Mouse (Mus musculus): ENCODE data around the gene Gins1.

The Gins1 gene

DNA sequence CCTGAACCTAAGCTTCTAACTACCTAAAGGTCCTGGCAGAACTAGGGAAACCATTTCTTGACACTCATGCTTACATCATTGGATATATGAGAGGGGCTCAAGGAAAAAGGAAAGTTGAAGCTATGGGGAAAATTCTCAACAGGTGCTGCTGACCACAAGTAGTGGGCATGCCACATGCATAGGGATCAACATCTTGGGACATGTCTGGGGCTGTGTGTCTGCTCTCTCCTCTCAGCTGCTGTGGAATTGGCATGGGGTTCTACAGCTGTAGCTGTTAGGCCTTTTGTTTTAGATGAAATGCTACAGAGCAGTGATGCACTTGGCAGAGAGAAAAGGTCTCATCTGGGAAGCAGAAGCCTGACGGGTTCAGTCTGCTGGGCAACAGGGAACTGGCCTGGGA is 50.7 kb downstream of the Gins1 start:
- no peak for DNase-seq (ENCODE audit: low read depth, low spot score)

DNA sequence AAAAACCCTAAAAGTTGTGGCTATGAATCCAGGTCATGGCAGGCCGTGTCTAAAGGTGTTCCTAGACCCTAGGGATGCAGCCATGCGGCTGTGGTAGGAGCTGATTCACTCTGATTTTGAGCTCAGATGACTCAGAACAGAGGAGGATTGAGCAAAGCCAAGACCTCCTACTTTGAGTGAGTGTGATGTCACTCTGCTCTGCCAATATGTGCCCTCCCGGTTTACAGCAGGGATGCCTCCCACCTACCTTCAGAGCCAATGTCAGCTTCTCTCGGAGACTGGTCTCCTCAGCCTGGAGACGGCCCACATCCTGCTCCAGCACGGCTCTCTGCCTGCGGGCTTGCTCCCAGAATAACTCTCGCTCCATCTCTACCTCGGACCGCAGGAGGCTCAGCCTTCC is 54.3 kb downstream of the Gins1 start:
- no peak for DNase-seq (ENCODE audit: low read depth, low spot score)

DNA sequence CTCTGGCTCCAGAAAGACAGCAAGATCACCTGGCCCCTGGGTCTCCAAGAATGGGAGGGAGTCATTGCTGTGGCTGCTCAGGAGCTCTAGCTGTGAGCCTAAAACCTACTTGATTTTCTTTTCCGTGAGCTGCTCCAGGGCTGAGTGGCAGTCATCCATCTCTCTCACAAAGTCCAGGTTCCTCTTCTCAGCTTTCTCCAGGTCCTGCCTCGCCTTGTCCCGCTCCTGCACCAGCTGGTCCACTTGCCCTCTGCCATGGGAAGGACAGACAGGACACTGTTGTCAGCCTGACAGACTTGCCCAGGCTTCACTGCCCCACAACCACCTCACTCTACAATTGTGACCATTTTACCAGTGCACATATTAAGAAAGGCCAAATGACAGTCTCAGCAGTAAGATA is 58.0 kb downstream of the Gins1 start:
- no peak for DNase-seq (ENCODE audit: low read depth, low spot score)

DNA sequence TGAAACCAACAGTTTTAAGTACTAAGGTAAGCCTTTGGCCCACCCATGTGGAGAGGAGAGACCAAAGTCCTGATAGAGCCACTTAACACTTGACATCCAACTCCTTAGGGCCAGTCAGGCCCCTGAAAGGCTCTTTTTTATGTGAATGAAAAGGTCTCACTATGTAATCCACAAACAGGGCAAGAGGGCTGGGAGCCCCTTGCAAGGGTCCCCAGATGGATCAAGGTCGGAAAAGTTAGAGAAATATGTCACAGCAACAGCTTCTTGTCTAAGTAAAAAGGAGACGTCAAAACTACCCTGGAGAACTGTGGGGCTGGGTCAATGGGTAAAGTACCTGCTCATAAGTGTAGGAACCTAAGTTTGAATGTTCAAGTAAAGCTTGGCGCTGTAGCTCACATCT is 59.4 kb downstream of the Gins1 start:
- no peak for DNase-seq (ENCODE audit: low read depth, low spot score)

DNA sequence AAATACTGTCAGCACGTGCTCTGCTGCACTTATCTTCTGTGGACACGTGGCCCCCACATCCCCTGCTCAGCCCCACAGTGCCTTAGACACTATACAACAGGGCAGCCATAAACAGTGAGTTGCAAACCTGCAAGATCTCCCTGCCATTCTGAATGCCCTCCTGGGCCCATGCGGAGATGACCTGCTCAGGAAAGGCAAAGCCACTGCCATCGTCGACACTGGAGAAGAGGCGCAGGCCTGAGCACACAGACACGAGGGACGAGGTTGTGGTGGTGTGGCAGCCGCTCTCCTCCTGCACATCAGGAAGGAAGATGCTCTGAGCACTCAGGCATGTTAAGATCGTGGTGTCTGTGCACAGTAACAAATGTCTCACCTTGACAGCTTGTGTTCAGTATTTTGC is 60.8 kb downstream of the Gins1 start:
- DNase-seq (ENCODE audit: low read depth, low spot score): no peak

DNA sequence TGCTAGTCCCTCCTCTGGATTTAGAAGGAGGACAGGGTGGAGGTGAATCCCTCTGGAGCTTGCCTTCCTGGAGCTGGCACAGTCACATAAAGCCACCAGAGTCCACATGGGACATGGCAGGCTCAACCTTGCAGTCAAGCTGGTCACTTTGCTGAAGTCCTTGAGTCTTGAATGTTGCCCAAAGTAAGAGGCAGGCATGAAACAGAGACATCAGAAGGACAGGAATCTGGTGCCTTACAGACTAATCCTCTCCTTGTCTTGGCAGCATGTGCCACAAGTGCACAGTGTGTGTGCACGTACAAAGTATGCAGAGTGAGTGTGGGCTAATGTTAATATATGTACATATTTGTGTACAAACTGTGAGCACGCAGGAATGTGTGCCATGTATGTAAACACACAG is 62.3 kb downstream of the Gins1 start:
- DNase-seq (ENCODE audit: low read depth, low spot score): no peak

DNA sequence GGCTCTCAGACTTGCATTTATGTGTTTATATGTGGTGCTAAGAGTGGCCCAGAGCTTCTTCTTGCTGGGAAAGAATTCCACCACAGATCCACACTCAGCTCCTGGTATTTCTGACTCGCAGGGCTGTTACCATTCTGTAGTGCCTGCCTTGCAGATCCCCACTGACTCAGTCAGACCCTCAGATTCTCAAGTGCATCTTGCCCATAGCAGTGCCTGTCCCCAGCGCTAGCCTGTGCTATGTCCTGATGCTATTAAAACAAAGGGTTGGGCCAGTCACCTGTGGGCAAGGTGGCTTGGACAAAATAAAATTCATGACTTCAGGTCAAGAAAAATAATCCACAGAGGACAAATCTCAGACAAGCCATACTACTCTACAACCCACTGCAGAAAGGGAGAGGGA is 64.0 kb downstream of the Gins1 start:
- DNase-seq (ENCODE audit: low read depth, low spot score): no peak

DNA sequence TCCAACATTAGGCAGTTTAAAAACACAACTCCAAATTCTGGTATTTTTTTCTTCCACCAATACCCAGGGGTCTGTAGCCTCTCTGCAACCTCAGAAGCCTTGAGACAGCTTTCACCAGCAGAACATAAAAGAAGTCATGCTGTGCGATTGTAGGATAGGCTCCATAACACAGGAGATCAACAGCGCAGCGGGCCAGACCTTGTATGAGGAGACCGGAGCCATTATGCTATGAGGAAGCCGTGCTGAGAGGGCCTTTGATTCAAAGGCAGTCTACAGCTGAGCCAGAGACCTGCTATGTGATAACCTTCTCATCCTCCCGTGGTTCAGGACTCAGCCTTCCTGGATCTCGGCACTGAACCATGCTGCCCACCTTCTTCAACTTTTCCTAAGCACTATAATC is 66.7 kb downstream of the Gins1 start:
- no peak for DNase-seq (ENCODE audit: low read depth, low spot score)

DNA sequence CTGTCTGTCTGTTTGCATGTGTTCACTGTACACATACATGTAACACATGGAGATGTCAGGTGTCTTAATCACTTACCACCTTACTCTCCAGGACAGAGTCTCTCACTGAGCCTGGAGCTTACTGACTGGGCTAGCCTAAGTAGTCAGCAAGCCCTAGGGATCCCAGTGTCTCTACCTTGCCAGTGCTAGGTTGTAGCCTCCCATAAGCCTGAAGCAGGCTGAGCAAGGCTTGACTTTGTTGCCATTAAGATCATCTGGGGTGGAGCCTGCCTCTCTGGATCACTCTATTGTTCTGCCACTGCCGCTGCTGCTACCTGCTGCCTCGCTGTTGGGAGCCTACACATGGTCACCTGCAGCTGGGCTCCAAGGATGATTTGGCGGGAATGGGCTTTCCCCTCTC is 67.5 kb downstream of the Gins1 start:
- no peak for DNase-seq (ENCODE audit: low read depth, low spot score)

DNA sequence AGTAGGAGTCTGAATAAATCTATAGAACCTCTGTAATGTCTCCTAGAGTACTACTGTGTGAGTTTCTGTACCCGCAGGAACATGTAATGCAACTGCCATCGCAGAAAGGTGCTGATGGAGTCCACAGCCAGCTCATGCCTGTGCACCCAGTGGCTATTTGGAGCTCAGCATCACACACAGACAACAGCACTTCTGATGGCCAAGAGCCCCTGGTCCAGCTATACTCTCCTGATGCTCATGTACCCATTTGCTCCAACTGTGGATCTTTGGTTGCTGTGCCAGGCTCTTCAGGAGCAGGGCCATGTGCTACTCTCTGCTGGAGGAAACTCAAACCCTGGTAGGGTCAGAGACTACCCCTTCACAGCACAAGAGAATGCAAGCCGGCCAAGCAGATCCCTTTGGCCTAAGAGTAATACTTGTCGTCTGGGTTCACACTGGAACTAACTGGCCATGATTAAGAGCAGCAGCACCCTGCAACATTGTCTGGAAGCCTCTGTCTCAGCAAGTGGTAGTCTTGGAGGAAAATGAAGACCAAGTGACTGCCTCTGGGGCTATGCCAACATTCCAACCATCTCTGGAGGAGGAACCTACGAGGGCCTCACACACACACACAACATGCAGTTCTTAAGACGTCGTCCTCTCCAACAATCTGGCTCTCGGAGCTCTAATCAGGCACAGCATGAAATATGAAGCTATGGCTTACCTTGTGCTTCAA is 68.4 kb downstream of the Gins1 start:
- DNase-seq (ENCODE audit: low read depth, low spot score): no peak

DNA sequence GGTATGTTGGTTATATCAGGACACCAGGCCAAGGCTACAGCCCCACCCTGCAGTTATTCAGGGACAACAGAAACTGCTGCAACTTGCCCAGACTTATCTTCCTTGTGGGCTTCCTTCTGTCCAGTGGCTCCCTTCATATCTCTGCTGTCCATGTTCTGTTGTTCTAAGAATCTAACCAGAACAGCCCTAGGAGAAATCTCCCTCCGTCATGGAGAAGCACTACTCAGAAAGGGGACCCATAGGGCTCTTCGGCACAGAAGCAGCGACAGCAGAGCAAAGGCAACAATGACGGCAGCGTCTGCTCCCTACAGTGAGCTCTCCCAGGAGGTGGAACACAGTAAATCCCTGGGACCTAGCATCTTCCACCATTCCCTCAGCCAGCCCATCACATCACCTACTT is 71.7 kb downstream of the Gins1 start:
- no peak for DNase-seq (ENCODE audit: low read depth, low spot score)

DNA sequence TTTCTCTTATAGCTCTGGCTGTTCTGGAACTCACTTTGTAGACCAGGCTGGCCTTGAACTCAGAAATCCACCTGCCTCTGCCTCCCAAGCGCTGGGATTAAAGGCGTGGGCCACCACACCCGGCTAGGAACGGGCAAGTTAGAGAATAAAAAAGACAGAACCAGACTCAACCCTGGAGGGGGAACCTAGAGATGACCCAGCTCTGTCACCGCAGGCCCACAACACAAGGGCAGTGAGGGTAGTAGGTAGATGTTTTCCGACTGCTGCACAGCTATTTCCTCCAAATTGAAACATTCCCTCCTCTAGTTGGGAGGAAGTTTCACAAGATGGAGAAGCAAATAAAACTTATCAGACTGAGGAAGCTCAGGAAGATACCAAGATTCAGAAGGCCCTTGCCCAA is 72.5 kb downstream of the Gins1 start:
- no peak for DNase-seq (ENCODE audit: low read depth, low spot score)

DNA sequence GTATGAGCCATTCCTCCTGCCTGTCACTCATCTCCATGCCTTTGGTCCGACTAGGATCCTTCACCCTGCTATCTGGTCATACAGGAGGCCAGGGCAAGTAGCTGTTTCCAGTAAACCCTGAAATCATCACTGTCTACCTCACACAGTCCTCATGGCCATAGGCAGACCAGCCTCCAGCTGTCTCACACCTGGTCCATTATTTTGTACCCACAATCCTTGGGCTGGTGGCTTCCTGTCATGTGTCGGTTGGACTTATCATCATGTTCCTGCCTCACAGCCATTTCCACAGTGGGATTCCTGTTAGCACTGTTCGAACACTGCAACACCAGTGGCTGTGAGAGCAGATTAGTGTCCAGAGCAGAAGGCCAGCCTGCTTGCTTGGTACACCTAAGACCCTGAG is 73.6 kb downstream of the Gins1 start:
- no peak for DNase-seq (ENCODE audit: low read depth, low spot score)

DNA sequence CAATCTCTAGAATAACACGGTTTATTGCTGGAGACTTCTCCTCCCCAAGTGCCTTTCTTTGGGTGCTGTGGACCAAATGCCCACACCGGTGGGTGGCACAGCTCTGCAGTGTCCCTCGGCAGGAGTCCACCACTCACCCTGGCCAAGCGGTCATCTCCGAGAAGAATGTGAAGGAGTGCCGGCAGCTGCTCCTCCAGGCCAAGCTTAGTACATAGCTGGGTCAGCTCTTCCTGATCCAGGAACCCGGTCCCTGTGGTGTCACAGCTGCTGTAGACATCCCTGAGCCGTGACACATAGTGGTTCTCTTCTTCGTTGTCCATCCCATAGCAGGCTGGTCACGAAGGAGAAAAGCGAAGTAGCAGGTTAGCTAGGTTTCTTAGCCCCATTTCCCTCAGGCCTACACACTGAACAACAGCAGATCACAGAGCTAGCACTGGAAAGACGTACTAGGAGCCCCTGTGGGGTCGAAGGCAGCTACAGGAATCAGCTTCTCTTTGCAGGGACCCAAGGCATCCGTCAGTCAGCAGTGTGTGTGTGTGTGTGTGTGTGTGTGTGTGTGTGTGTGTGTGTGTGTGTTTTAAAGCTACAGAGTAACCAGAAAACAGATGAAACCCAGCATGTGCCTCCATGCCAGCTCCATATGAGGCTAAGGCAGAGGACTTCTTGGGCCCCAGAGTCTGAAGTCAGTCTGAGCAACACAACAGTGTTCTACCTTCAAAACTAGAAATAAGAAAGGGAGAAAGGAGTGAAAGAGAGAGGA is 74.8 kb downstream of the Gins1 start:
- no peak for DNase-seq (ENCODE audit: low read depth, low spot score)
